Mouse (Mus musculus) sigmoid colon, adult 10 weeks (tissue): ENCODE results near the gene Nipsnap1. TPM values are rescaled to one million over a fixed set of nuclear protein-coding genes. Genes with fewer than 3 reads are reported as not detected.

Source experiments
- polyA plus RNA-seq: library from polyadenylated mRNA; stranded (reverse); fragments of 350-450 nt; fragmentation: Illumina TruSeq; extraction: RNeasy Lipid Tissue Mini Kit (QIAGEN cat#74804); gene quantifications from one replicate; pipeline ENCODE4 v1.2.3, GENCODE M21; 2014; ENCODE audit warnings: low read depth, low replicate concordance

Gene Nipsnap1
- polyA plus RNA-seq, result 40.5 TPM

GRCm38 (mm10) chr11:4873755-4874475 lies at the start of gene Nipsnap1:
Gene Nipsnap1 (plus strand): TSS chr11:4873951.

DNA sequence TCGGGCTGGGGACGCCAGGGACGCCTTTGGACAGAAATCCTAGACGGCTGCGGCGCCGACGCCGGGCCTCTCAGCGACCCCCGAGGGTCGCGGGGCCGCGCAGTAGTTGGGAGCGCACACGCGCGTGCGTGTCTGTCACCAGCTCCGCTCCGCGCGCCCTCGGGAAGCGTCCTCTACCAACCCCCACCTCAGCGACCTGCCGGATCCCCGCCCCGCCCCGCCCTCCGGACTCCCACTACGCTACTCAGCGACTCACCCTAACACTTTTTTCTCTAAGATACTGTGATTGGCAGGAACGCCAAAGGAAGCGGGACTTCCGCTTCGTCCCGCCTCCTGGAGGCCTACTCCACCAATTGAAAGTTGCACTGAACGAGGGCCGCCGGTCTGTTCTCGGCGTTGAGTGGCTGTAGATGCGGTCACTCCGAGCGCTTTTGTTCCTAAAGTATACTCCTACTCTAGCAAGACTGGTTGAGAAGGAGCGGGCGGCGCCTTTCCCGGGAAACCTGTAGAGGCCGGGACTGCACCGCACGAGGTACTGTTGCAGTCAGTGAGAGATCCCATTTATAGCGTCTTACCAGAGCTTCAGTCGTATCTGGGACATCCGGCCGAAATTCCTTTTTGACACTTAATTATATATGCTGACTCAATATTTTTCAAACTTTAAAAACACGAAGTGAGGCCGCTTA lies 24.4 kb upstream of the Nipsnap1 start, which contains the start of gene Nf2:
Gene Nf2 (minus strand): TSS at position 279 of the 686 bp plus-strand sequence.

GRCm38 (mm10) chr11:4894848-4895816 lies 21.4 kb downstream of the Nipsnap1 start, which contains the start of gene Thoc5:
Gene Thoc5 (plus strand): TSS chr11:4895320.

Other genes starting within 250 kb of the Nipsnap1 start
- 25.3 TPM for gene Ascc2, start 236.2 kb upstream of the Nipsnap1 start, polyA plus RNA-seq
- gene Uqcr10, start 169.6 kb upstream of the Nipsnap1 start, polyA plus RNA-seq, result 49.9 TPM
- not detected for gene Zmat5, start 169.3 kb upstream of the Nipsnap1 start, polyA plus RNA-seq
- gene Cabp7, start 127.2 kb upstream of the Nipsnap1 start, polyA plus RNA-seq, result not detected
- gene Nf2, start 24.4 kb upstream of the Nipsnap1 start, polyA plus RNA-seq, result 118 TPM
- gene Thoc5, start 21.4 kb downstream of the Nipsnap1 start, polyA plus RNA-seq, result 8.1 TPM
- 0.32 TPM for gene Nefh, start 74.1 kb downstream of the Nipsnap1 start, polyA plus RNA-seq
- gene Ap1b1, start 112.9 kb downstream of the Nipsnap1 start, polyA plus RNA-seq, result 75.1 TPM
- not detected for gene Rasl10a, start 184.2 kb downstream of the Nipsnap1 start, polyA plus RNA-seq
- gene Gas2l1, start 191.4 kb downstream of the Nipsnap1 start, polyA plus RNA-seq, result 3.5 TPM
- 0.44 TPM for gene Rhbdd3, start 225.0 kb downstream of the Nipsnap1 start, polyA plus RNA-seq
- gene Ewsr1, start 225.3 kb downstream of the Nipsnap1 start, polyA plus RNA-seq, result 377 TPM